Mouse (Mus musculus) limb, embryonic 11.5 days (tissue): ENCODE measurements around the gene Oit1. TPM values are rescaled to one million over a fixed set of nuclear protein-coding genes. Genes with fewer than 3 reads are reported as not detected.

Source experiments
- ATAC-seq: fragments of 200-750 bp; cut with Nextera tagmentation; 2 replicates; pipeline ENCODE4 v1.8.0; 2017; ENCODE audit warnings: low read depth; ENCODE audit not compliant: insufficient number of reproducible peaks, low FRiP score, low TSS enrichment
- DNase-seq: peaks from one replicate; pipeline ENCODE4 v3.0.0-alpha.2; 2015; ENCODE audit warnings: low spot score
- H3K27ac ChIP-seq: fragments of 300-500 bp; sonication (generic); replicated peaks from 2 replicates; pipeline ENCODE4 v1.5.1; 2014; ENCODE audit warnings: low read depth, mild to moderate bottlenecking, low read length
- H3K27me3 ChIP-seq: fragments of 300-500 bp; sonication (generic); 2 replicates; pipeline ENCODE4 v1.6.1; 2014; ENCODE audit warnings: mild to moderate bottlenecking, low read length, mixed read lengths; ENCODE audit not compliant: control insufficient read depth, insufficient read depth
- H3K36me3 ChIP-seq: fragments of 300-500 bp; sonication (generic); 2 replicates; pipeline ENCODE4 v1.6.1; 2014; ENCODE audit warnings: mild to moderate bottlenecking, low read length, moderate library complexity, mixed read lengths; ENCODE audit not compliant: control insufficient read depth, insufficient read depth
- H3K4me1 ChIP-seq: fragments of 300-500 bp; sonication (generic); 2 replicates; pipeline ENCODE4 v1.6.1; 2014; ENCODE audit warnings: low read length, mixed read lengths; ENCODE audit not compliant: control insufficient read depth, insufficient read depth
- H3K4me2 ChIP-seq: fragments of 300-500 bp; sonication (generic); 2 replicates; pipeline ENCODE4 v1.6.1; 2014; ENCODE audit warnings: low read depth, mild to moderate bottlenecking, moderate library complexity; ENCODE audit not compliant: severe bottlenecking
- H3K4me3 ChIP-seq: fragments of 300-500 bp; sonication (generic); 2 replicates; pipeline ENCODE4 v1.5.1; 2014; ENCODE audit warnings: low read depth, low read length
- H3K9ac ChIP-seq: fragments of 300-500 bp; sonication (generic); 2 replicates; pipeline ENCODE4 v1.6.1; 2014; ENCODE audit warnings: mild to moderate bottlenecking, low read length
- H3K9me3 ChIP-seq: fragments of 300-500 bp; sonication (generic); 2 replicates; pipeline ENCODE4 v1.6.1; 2016; ENCODE audit warnings: low read length; ENCODE audit not compliant: control insufficient read depth
- WGBS: fragments of 180-500 bp; shearing (Covaris S2); extraction: QIAGEN DNeasy Blood & Tissue Kit; methylation state at CpG from one replicate; pipeline ENCODE4 v1.1.7; 2014; 5-methylcytosine and 5-hydroxymethylcytosine counted together
- polyA plus RNA-seq: library from polyadenylated mRNA; unstranded; fragments of >200 nt; fragmentation: Nextera tagmentation; extraction: Ambion mirVana; gene quantifications from 2 replicates; pipeline ENCODE4 v1.2.1, GENCODE M21; 2014

Oit1 gene
- polyA plus RNA-seq, 1 experiment from 2014 or later = not detected

GRCm38 (mm10) chr14:8331307-8331905, 47.1 kb downstream of the Oit1 start:
- no peak for DNase-seq

GRCm38 (mm10) chr14:8330390-8330789, 48.2 kb downstream of the Oit1 start:
- no peaks in the 10 kb centered on the region for H3K27me3 ChIP-seq
- H3K9me3 ChIP-seq = no peaks in the 10 kb centered on the region
- H3K9ac ChIP-seq = no peak overlapping the region
- H3K4me2 ChIP-seq = no peak overlapping the region
- no peak overlapping the region for H3K27ac ChIP-seq
- 72% methylated on average over 6 of the region's 6 CpGs for WGBS
- no peak overlapping the region for H3K4me3 ChIP-seq
- no peak for DNase-seq
- peaks cover 3% of the 10 kb centered on the region; the same call in 1 of the 2 replicates for H3K4me1 ChIP-seq
- no peak for ATAC-seq
- no peaks in the 10 kb centered on the region for H3K36me3 ChIP-seq

More at GRCm38 (mm10) chr14:8331307-8331905, 47.1 kb downstream of the Oit1 start:
- Histone ChIP-seq H3K9ac (no peak overlapping the region), H3K4me2 (no peak overlapping the region), H3K9me3 (no peaks in the 10 kb centered on the region), H3K36me3 (no peaks in the 10 kb centered on the region), H3K27me3 (no peaks in the 10 kb centered on the region), H3K27ac (no peak overlapping the region), H3K4me1 (peaks cover 9% of the 10 kb centered on the region; the same call in 1 of the 2 replicates), H3K4me3 (no peak overlapping the region)
- no peak for ATAC-seq
- WGBS = 86% methylated on average over 14 of the region's 14 CpGs

- Histone ChIP-seq H3K4me1 (peaks cover 3% of the 10 kb centered on the region; the same call in 1 of the 2 replicates), H3K4me3 (no peak overlapping the region), H3K4me2 (no peak overlapping the region), H3K9ac (no peak overlapping the region), H3K27me3 (no peaks in the 10 kb centered on the region), H3K27ac (no peak overlapping the region), H3K36me3 (no peaks in the 10 kb centered on the region), H3K9me3 (no peaks in the 10 kb centered on the region)
- WGBS = 84% methylated on average over 4 of the region's 4 CpGs
- DNase-seq = no peak
- no peak for ATAC-seq
These were observed 49.0 kb downstream of the Oit1 start for GRCm38 (mm10) chr14:8329552-8329951.

GRCm38 (mm10) chr14:8327371-8327770, 51.2 kb downstream of the Oit1 start:
- Histone ChIP-seq H3K27ac (no peak overlapping the region), H3K4me2 (no peak overlapping the region), H3K9me3 (no peaks in the 10 kb centered on the region), H3K36me3 (no peaks in the 10 kb centered on the region), H3K27me3 (no peaks in the 10 kb centered on the region), H3K9ac (no peak overlapping the region), H3K4me3 (no peak overlapping the region), H3K4me1 (peaks cover 3% of the 10 kb centered on the region; the same call in 1 of the 2 replicates)
- no peak for DNase-seq
- WGBS = 45% methylated on average over 1 of the region's 1 CpGs
- ATAC-seq = no peak

GRCm38 (mm10) chr14:8326961-8327360, 51.6 kb downstream of the Oit1 start:
- H3K36me3 ChIP-seq = no peaks in the 10 kb centered on the region
- H3K27ac ChIP-seq = no peak overlapping the region
- ATAC-seq (no peak), DNase-seq (no peak)
- no peaks in the 10 kb centered on the region for H3K27me3 ChIP-seq
- H3K9ac ChIP-seq = no peak overlapping the region
- no peak overlapping the region for H3K4me2 ChIP-seq
- H3K9me3 ChIP-seq = no peaks in the 10 kb centered on the region
- H3K4me1 ChIP-seq = peaks cover 3% of the 10 kb centered on the region; the same call in 1 of the 2 replicates
- no peak overlapping the region for H3K4me3 ChIP-seq

- Histone ChIP-seq H3K4me3 (no peak overlapping the region), H3K4me2 (no peak overlapping the region), H3K9ac (no peak overlapping the region), H3K27ac (no peak overlapping the region), H3K9me3 (no peaks in the 10 kb centered on the region), H3K36me3 (no peaks in the 10 kb centered on the region), H3K27me3 (no peaks in the 10 kb centered on the region), H3K4me1 (peaks cover 3% of the 10 kb centered on the region; the same call in 1 of the 2 replicates)
- ATAC-seq (no peak), DNase-seq (no peak)
- WGBS = 77% methylated on average over 4 of the region's 4 CpGs
These were observed 52.8 kb downstream of the Oit1 start for GRCm38 (mm10) chr14:8325746-8326145.

GRCm38 (mm10) chr14:8320528-8320927, 58.0 kb downstream of the Oit1 start:
- DNase-seq = no peak
- Histone ChIP-seq H3K27ac (no peak overlapping the region), H3K9ac (no peak overlapping the region), H3K36me3 (no peaks in the 10 kb centered on the region), H3K27me3 (peaks cover 18% of the 10 kb centered on the region), H3K4me1 (peaks cover 11% of the 10 kb centered on the region), H3K9me3 (no peaks in the 10 kb centered on the region), H3K4me3 (no peak overlapping the region), H3K4me2 (no peak overlapping the region)
- ATAC-seq = no peak
- 75% methylated on average over 3 of the region's 3 CpGs for WGBS

GRCm38 (mm10) chr14:8317194-8318097, 61.1 kb downstream of the Oit1 start, which contains the start of gene Fam107a:
Fam107a (minus strand) TSS chr14:8318023.
- no peak within 1 kb of the TSS for H3K27ac ChIP-seq
- H3K4me3 ChIP-seq = peak within 1 kb of the TSS; percentile 23
- no peaks in the 10 kb centered on the region for H3K9me3 ChIP-seq
- WGBS = 9% methylated on average over 41 of the region's 41 CpGs
- H3K9ac ChIP-seq = no peak within 1 kb of the TSS
- H3K4me1 ChIP-seq = peaks cover 11% of the 10 kb centered on the region
- DNase-seq (peak; percentile 53), ATAC-seq (0 out of 2 replicates have a peak, but pooled peaks have one; percentile 35)
- H3K36me3 ChIP-seq = no peaks in the 10 kb centered on the region
- peaks cover 18% of the 10 kb centered on the region for H3K27me3 ChIP-seq
- peak within 1 kb of the TSS; percentile 43 for H3K4me2 ChIP-seq
